Mouse (Mus musculus): ENCODE measurements around the gene Nipal1. TPM values are rescaled to one million over a fixed set of nuclear protein-coding genes. Genes with fewer than 3 reads are reported as not detected.

Gene Nipal1
- total RNA-seq, 2 experiments from 2014 or later = not detected

- intact Hi-C loops (cut with DNase I) = loop anchor here (2.0 to 10.0 kb wide), 3 partner anchors 43 to 357 kb away; partner anchors contain the start of gene Nfxl1
- DNase-seq (ENCODE audit: low spot score in 2 of 2) = no peak
Observed at GRCm38 (mm10) chr5:72709976-72710375, 62.4 kb downstream of the Nipal1 start.

- intact Hi-C loops (cut with DNase I) = loop anchor here (10.0 kb wide), 1 partner anchor 156 kb away; the partner anchor contains the start of gene Nfxl1
- peak; percentile 53 to 83 for DNase-seq (ENCODE audit: low spot score in 2 of 2)
Observed at GRCm38 (mm10) chr5:72710572-72711278, 63.1 kb downstream of the Nipal1 start.

- intact Hi-C loops (cut with DNase I) = no loop called here
- DNase-seq (ENCODE audit: low spot score in 2 of 2) = no peak
Observed at GRCm38 (mm10) chr5:72720587-72720986, 73.0 kb downstream of the Nipal1 start.

Other genes with a start within 250 kb of the Nipal1 start
- gene Corin, start 143.3 kb upstream of the Nipal1 start, total RNA-seq (2021) = under 1 TPM; 0.31 to 0.42 TPM
- gene Nfxl1, start 88.1 kb upstream of the Nipal1 start, total RNA-seq (2021) = 10 to 100 TPM; 11.2 to 17.1 TPM
- 1 to 10 TPM in 1 of 2 experiments, under 1 TPM in 1; 0.92 to 1.9 TPM for gene Zar1, start 66.5 kb upstream of the Nipal1 start, total RNA-seq (2021)
- gene Gm5868, start 60.2 kb upstream of the Nipal1 start, total RNA-seq (2021) = under 1 TPM; 0.26 to 0.44 TPM
- gene Cnga1, start 3.5 kb upstream of the Nipal1 start, total RNA-seq (2021) = not detected
- gene Txk, start 105.0 kb downstream of the Nipal1 start, total RNA-seq (2021) = under 1 TPM; 0.24 to 0.27 TPM
- gene Tec, start 220.7 kb downstream of the Nipal1 start, total RNA-seq (2021) = 1 to 10 TPM; 5.6 to 7.3 TPM

Data from left cerebral cortex, postnatal 14 days (tissue).